Comparison of ENCODE assay signal across 19 mouse cellular contexts in the genomic region with DNA sequence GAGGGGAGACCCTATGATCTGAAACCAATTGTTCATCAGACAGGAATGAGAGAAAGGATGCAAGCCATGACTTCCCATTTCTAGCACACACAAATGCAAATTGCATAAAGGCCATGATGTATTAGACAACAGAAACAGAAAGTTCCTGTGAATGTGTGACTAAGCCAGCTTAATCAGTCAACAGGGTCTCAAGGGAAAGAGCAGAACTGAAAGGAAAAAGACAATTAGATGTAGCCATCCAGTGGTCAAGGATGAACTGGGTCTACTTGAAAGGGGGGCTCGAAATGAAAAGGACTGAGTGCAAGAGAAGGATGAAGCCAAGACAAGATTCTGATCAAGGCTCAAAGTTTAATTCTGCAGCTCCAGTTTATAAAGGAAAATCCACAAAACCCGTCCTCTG. TPM values are rescaled to one million over a fixed set of nuclear protein-coding genes. Genes with fewer than 3 reads are reported as not detected.
"Had no signal": no experiment of that assay in that cellular context is flagged by ENCODE, and none has a peak within 500 bp of the region (broad histone marks: within the 10 kb centered on the region; RNA-seq: fewer than 3 reads in every experiment).

No protein-coding gene starts in this region.

- H3K36me3 ChIP-seq: neural tube, embryonic 15.5 days; stomach, embryonic 15.5 days had no signal

- DNase-seq: retina, postnatal 1 day; right cerebral cortex, adult 18-20 months; right cerebral cortex, postnatal 14 days; right cerebral cortex, postnatal 25 days; right cerebral cortex, postnatal 4 days; spleen, adult 18-20 months; thymus, adult 18-20 months; thymus, adult 2 months; thymus, postnatal 14 days; thymus, postnatal 25 days; thymus, postnatal 36 days; thymus, postnatal 4 days had no signal

- H3K4me1 ChIP-seq: neural tube, embryonic 15.5 days; stomach, embryonic 15.5 days had no signal

- H3K9me3 ChIP-seq: neural tube, embryonic 15.5 days; stomach, embryonic 15.5 days had no signal

- H3K4me2 ChIP-seq: neural tube, embryonic 15.5 days; stomach, embryonic 15.5 days had no signal

- H3K4me3 ChIP-seq: neural tube, embryonic 15.5 days; stomach, embryonic 15.5 days had no signal

- H3K9ac ChIP-seq: neural tube, embryonic 15.5 days; stomach, embryonic 15.5 days had no signal

- H3K27me3 ChIP-seq: neural tube, embryonic 15.5 days; stomach, embryonic 15.5 days had no signal

- H3K27ac ChIP-seq: neural tube, embryonic 15.5 days; stomach, embryonic 15.5 days; stomach, postnatal 0 days had no signal

RNA-seq across cellular contexts. Expression of a gene that starts 58.1 kb away (rescaled TPM):
- polyA plus RNA-seq: neural tube, embryonic 15.5 days; small intestine, adult 2 months; spleen, adult 2 months; thymus, adult 2 months; thymus, postnatal 0 days; urinary bladder, adult 2 months had no signal
